Mouse (Mus musculus) thymus, adult 2 months (tissue): Measurements from ENCODE around the gene AU022252.

ENCODE experiments used
- CTCF ChIP-seq: fragments of 200-500 bp; IDR thresholded peaks from 2 replicates; pipeline ENCODE4 v1.5.1; 2012; ENCODE audit warnings: mild to moderate bottlenecking, control low read depth, low read length, moderate library complexity, borderline replicate concordance; ENCODE audit not compliant: control insufficient read depth, poor library complexity, insufficient read depth; ENCODE audit errors: extremely low read depth
- POLR2A ChIP-seq: fragments of 200-500 bp; IDR thresholded peaks from 2 replicates; pipeline ENCODE4 v1.6.1; 2012; ENCODE audit warnings: mild to moderate bottlenecking, low read length, control low read depth, moderate library complexity; ENCODE audit not compliant: control insufficient read depth, poor library complexity, insufficient read depth; ENCODE audit errors: extremely low read depth

- TF ChIP-seq POLR2A = no peak
- no peak for TF ChIP-seq CTCF
Measured at GRCm38 (mm10) chr4:119244468-119245240, 12.1 kb upstream of the AU022252 start.
